Mouse (Mus musculus): ENCODE results near the gene Fgfrl1. TPM values are rescaled to one million over a fixed set of nuclear protein-coding genes. Genes with fewer than 3 reads are reported as not detected.

Gene Fgfrl1
- total RNA-seq, 2 experiments from 2014 or later = 14.4 to 20.7 TPM

DNA sequence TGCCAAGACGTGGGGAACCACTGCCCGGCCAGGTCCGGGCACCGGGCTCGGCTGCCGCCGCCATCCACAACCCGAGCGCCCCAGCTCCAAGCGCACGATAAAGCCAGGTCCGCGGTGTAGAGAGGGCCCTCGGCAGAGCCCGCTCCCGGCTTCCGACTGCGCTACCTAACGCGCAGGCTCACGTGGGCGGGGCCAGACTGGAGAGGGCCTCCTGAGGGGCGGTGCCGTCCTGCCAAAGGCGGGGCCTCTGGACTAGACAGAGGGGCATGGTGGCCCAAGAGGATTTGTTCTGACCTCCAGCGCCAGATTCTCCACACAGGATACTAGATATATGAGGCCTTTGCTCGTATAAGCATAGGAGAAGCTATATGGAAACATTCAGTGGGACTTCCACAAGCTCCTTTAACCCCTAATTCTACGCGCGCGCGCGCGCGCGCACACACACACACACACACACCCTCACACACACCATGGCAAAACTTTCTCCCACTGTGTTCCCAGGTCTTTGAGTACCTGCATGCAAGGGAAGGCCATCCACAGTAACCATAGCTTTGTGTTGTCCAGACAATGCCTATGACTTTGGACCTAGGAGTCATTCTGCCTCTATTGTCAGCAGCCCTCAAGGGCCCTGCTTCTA lies 31.4 kb upstream of the Fgfrl1 start:
- peak; percentile 87 to 91 for DNase-seq (ENCODE audit: low spot score in 2 of 2)
- intact Hi-C loops (cut with DNase I) = loop anchor here (10.0 kb wide), 1 partner anchor 1444 kb away; the partner anchor contains the start of gene Gtpbp6

DNA sequence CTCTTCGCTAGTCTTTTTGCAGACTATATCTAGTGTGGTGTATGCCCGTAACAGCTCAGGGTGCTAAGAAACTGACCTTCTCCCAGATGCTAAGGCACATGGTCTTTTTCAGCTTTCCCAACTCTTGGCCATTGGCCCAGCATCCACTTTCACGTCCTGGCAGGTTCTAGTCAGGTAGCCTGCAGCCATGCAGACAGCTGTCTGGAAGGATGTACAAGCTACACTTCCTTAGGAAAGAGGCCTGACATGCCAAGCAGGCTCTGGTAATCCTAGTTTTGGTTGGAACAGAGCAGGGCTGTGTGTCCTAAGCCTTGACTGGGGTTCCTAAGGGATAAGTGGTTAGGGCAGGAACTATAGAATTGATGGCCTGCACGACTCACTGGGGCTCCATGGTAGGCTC lies 29.4 kb upstream of the Fgfrl1 start:
- no peak for DNase-seq (ENCODE audit: low spot score in 2 of 2)
- intact Hi-C loops (cut with DNase I) = loop anchor here (10.0 kb wide), 1 partner anchor 1442 kb away; the partner anchor contains the start of gene Gtpbp6

DNA sequence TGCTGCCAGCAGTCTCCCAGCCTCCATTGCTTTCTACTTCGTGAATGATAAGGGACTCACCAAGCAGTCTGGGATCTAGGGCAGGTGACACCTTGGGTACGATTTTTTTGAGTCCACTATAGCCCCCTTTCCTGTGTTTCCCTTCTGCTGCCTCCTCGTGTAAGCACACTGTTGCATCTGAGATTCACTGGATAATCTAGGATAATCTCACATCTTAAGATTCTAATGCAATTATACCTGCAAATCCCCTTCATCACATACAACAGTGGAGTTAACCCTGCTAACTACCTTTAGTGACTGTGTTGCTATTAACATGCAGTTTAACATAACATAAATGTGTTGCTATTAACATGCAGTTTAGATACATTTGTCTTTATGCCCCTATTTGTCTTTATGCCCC lies 27.1 kb upstream of the Fgfrl1 start:
- intact Hi-C loops (cut with DNase I) = loop anchor here (10.0 kb wide), 1 partner anchor 1440 kb away; the partner anchor contains the start of gene Gtpbp6
- DNase-seq (ENCODE audit: low spot score in 2 of 2) = no peak

DNA sequence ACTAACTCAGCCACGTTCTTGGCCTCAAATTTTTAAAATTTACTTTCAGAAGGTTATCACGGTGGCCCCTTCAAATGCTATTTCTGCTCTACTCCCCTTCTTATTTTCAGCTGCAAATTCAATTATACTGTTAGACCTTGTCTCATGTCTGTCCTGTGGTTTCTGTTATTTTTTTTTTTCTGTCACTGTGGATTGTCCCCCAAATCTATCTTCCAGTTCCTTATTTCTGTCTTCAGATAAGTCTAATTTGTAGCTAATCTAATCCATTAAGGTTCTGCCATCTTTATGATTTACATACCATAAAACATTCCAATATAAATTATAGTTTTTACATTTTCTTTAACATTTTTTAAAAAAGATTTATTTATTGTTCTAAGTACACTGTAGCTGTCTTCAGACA lies 24.8 kb upstream of the Fgfrl1 start:
- no peak for DNase-seq (ENCODE audit: low spot score in 2 of 2)
- intact Hi-C loops (cut with DNase I) = loop anchor here (10.0 kb wide), 1 partner anchor 1437 kb away; the partner anchor contains the start of gene Gtpbp6

DNA sequence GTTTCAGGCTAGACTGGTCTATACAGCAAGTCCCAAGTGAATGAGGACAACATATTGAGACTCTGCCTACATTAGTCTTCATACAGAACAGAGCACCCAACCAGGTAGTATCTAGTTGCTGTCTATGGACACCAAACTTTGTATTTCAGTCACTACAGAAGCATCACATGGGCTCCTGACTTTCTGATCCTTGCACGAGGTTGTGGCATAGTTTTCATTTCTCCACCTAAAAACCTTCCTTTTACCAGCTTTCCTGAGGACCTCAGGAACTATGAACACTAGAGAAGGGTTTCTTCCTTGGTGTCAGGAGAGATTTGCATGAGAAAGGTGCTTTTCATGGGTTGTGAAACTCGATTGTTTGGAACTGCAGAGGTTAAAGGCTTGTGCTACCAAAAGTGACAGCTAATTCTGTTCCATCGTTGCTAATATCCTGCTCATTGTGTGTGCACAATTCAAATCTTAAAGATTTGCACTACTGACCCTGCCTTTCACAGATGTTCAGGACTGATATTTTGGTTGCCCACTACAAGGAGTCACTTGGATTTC lies 23.7 kb upstream of the Fgfrl1 start:
- intact Hi-C loops (cut with DNase I) = loop anchor here (10.0 kb wide), 1 partner anchor 1436 kb away; the partner anchor contains the start of gene Gtpbp6
- DNase-seq (ENCODE audit: low spot score in 2 of 2) = no peak

DNA sequence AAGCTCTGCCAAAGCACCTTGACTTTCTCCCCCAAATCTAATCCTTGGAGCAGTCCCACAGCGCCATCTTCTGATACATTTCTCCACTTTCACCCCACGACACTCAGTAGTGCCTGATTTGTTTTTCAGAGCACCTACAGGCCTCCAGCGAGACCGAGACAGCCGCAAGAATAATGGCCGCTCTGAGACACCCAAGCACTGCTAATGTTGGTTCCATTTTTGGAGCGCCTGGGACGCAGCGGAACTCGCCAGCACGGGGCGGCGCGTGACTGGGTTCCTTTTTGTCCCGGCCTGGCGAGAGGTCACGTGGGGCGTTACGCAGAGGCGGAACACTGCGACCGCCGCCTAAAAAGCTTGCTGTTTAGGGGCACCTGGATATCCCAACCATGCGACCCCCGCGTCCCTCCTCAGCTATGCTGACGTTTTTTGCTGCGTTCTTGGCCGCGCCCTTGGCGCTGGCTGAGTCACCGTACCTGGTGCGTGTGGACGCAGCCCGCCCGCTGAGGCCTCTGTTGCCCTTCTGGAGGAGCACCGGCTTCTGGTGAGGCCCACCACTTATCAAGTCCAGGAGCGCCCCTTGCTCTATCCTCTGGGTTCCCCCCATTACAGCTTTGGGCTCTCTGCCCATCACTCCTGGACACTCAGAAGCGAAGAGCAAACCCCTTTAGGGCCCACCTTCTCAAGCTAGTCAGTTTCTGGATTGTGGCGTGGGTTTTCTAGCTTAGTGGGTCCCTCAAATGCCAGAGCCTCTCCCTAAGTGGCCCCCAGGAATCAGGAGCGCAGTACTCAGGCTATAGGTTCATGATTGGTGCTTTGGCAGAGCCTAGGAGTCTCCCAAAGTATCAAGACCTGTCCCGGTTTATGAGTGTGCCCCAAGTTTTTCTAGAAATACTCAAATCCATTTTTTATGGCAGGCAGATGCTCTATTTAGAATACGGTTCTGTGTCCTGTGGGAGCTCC lies 22.9 kb upstream of the Fgfrl1 start, which contains the start of gene Dgkq:
Gene Dgkq, minus strand, starts transcription at position 696 of the 960 bp plus-strand sequence.
- peak; percentile 90 to 92 for DNase-seq (ENCODE audit: low spot score in 2 of 2)
- intact Hi-C loops (cut with DNase I) = loop anchor here (1.0 to 10.0 kb wide), 2 partner anchors 8 to 1436 kb away; partner anchors contain the start of gene Gtpbp6

DNA sequence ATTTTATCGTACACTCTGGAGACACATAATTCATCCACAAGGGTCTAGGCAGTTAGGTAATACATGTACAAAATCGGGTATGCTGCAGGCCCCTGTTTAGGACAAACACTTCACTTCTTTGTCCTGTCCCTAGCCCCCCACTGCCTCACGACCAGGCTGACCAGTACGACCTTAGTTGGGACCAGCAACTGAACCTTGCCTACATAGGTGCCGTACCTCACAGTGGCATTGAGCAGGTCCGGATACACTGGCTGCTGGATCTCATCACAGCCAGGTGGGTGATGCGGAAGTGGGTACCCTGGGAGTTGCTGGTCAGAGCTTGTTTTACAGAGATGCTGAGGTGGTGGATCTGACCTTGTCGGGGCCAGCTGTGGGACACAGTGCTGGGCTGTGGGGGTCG lies 22.2 kb upstream of the Fgfrl1 start:
- intact Hi-C loops (cut with DNase I) = loop anchor here (1.0 to 10.0 kb wide), 2 partner anchors 7 to 1435 kb away; partner anchors contain the start of gene Gtpbp6
- no peak for DNase-seq (ENCODE audit: low spot score in 2 of 2)

DNA sequence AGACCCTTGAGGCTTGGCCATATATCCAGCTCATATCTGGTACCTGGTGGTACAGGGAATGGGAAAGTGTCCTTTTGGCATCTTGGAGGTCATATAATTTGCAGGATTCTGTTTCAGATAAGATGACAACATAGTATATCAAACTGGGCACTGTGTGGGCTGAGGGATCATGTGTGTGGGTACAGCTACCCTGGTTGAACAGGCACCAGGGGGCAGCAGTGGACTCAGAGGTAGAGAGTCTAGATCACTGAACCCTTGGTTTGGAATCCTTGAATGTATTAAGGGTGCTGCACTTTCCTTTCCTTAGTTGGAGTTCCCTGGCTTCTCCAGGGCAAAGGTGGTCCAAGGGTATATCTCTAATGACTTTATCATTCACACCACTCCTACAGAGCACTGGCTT lies 21.4 kb upstream of the Fgfrl1 start:
- DNase-seq (ENCODE audit: low spot score in 2 of 2) = no peak
- intact Hi-C loops (cut with DNase I) = no loop called here

DNA sequence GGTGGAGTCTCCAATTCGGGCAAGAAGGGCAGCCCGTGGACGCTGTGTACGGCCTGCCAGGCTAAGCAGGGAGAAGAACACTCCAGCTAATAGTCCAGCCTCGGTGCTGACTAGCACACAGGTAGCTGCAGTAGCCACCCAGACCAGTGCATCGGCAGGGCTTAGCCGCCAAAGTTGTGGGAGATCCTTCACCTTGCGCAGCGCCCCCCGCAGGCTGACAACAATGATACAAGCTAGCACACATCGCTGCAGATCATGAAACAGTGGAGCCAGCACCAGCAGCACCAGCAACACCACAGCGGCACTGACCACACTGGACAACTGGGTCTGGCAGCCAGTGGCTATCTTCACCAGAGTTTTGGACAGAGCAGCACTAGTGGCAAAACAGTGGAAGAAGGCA lies 20.4 kb upstream of the Fgfrl1 start:
- no peak for DNase-seq (ENCODE audit: low spot score in 2 of 2)
- intact Hi-C loops (cut with DNase I) = no loop called here

DNA sequence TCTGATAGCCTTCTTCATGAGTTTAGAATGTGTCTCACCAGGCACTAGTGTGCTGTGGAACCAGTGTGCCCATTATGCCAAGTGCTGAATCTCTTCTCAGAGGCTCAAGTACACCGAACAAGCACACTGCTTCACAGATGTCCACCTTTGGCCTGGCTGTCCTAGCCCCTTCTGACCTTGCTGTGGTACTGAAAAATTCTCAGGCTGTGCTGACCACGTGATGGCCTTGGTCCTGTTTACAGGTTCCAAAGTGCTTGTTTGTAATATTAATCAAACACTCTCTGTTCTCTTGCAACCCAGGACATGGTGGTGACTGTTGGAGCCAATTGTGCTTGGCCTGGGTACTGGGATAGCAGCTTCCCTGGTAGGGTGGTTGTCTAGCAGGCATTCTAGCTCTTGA lies 17.6 kb upstream of the Fgfrl1 start:
- intact Hi-C loops (cut with DNase I) = loop anchor here (5.0 kb wide), 1 partner anchor 53 kb away; no protein-coding TSS in a partner anchor
- no peak for DNase-seq (ENCODE audit: low spot score in 2 of 2)

DNA sequence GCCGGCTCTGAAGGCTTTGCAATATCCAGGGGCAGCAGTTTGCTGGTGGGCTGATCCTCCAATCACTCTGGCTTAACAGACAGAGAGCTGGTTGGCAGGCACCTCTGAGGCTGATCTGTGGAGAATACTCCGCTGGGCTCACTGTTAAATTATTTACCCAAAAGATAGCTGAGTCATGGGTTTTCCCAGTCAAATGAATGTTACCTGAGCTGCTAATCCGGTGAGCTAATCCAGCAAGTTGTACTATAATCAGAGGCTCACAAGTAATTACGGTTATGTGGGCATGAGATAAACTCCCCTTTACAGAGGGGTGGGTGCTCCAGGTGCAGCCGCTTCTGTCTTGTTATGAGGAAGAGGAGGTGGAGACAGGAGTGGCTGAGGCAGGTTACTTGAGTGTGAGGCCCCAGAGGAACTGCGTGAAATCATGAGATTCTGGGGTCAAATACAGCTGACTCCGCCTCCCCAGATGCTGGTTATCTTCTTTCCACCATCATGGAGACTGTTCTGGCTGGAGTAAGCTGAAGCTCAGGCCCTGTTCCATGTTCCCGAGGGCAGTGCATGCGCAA lies 16.8 kb upstream of the Fgfrl1 start, which contains the start of gene Slc26a1:
Gene Slc26a1, minus strand, starts transcription at position 319 of the 566 bp plus-strand sequence.
- no peak for DNase-seq (ENCODE audit: low spot score in 2 of 2)
- intact Hi-C loops (cut with DNase I) = loop anchor here (5.0 kb wide), 1 partner anchor 52 kb away; no protein-coding TSS in a partner anchor

DNA sequence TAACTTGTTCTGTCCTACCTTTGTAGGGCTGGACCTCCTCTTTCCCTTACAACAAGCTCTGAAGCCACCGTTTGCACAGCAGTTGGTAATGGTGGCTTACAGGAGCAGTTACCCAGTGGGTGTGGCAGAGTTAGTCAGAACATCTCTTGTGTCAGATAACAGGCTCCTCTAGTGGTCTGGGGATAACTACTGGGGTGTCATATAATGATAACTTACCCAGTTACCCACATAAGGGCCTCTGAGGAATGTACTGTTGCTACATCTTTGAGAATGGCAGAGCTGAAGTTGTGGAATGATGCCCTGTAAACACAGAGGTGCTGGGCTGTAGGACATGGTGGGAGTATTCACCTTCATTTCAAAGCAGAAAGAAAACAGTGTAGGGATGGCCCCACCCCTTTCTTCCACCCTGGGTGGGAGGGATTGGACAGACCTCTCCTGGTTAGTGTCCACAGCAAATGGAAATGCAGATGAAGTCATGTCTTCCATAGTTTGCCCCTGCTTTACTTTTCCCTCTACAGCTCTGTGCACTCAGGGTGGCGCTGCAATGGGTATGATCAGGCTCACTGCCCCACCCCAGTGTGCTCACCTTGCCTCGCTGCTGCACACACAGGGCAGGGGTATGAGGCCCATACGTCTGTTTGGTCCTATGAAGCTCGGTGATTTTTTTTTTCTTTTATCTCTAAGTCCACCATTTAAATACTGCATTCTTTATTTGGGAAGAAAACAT lies 15.2 kb upstream of the Fgfrl1 start:
- intact Hi-C loops (cut with DNase I) = loop anchor here (1.0 to 5.0 kb wide), 2 partner anchors 8 to 50 kb away; partner anchors contain the start of gene Dgkq

DNA sequence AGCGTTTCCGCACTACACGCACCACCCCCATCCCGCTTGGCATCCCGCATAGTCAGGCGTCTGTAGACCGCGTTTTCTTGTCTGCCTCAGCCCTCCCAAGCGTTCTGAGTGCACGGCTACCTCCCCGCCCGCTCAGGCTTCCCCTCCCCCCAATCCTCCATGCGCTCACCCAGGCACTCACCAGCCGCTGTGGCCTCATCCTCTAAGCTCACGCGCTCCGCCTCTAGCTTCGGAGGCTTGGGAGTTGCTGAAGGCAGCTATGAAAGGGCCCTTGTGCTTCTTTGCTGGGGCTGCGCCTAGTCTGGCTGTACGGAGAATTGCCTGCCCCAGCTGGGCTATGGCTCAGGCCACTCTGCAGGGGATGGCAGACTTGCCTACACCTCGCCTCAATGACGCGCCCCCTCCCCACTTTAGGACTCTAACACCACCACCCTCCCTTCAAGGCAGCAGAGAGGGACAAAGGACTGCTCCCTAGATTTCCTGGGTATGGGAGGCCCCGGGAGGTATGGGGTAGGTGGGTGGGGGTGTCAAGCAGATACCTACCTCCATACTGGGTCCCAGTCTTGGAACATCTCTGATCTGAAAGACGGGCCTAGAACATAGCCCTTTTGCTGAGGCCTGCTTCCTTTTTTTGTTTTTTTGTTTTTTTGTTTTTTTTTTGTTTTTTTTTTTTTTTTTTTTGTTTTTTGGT lies 14.4 kb upstream of the Fgfrl1 start:
- peak; percentile 83 to 93 for DNase-seq (ENCODE audit: low spot score in 2 of 2)
- intact Hi-C loops (cut with DNase I) = loop anchor here (1.0 to 5.0 kb wide), 2 partner anchors 8 to 50 kb away; partner anchors contain the start of gene Dgkq

More for the DNA sequence above, 15.2 kb upstream of the Fgfrl1 start:
- DNase-seq (ENCODE audit: low spot score in 2 of 2) = peak in 1 of 2 experiments; percentile 35

DNA sequence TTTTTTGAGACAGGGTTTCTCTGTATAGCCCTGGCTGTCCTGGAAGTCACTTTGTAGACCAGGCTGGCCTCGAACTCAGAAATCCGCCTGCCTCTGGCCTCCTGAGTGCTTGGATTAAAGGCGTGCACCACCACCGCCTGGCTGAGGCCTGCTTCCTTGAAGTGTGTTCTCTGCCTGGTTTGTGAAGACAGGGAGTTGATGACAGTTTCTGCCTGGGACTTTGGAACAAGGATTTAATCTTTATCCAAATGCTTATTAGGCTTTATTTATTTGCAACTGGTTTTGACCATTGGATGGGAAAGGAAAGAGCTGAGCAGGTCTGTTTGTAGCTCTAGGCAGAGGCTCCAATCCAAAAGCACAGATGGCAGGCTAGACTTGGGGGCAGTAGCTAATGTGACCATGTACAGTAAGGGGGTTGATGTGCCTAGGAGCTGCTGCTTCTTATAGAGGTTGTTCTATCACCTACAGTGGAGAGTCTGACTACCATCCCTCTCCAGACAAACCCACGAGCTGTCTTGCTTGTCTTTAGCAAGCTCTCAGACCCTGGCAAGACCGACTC lies 13.8 kb upstream of the Fgfrl1 start:
- no peak for DNase-seq (ENCODE audit: low spot score in 2 of 2)
- intact Hi-C loops (cut with DNase I) = loop anchor here (5.0 kb wide), 1 partner anchor 49 kb away; no protein-coding TSS in a partner anchor

DNA sequence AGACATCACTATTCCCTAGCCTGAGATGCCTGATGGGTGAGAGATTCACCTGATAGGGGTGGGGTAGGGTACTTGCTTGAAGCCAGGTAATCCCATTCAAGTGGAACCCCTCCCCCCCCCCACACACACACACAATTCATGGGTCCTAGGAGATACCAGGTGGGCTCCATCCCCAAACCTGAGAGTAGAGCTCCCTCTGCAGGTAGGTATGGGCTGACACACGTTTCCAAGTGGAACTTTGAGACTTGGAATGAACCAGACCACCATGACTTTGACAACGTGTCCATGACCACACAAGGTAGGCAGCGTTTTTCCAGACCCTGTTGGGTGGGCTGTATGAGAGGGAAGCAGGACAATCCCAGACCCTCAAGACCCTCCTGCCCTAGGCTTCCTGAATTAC lies 12.3 kb upstream of the Fgfrl1 start:
- no peak for DNase-seq (ENCODE audit: low spot score in 2 of 2)
- intact Hi-C loops (cut with DNase I) = loop anchor here (5.0 kb wide), 1 partner anchor 47 kb away; no protein-coding TSS in a partner anchor

DNA sequence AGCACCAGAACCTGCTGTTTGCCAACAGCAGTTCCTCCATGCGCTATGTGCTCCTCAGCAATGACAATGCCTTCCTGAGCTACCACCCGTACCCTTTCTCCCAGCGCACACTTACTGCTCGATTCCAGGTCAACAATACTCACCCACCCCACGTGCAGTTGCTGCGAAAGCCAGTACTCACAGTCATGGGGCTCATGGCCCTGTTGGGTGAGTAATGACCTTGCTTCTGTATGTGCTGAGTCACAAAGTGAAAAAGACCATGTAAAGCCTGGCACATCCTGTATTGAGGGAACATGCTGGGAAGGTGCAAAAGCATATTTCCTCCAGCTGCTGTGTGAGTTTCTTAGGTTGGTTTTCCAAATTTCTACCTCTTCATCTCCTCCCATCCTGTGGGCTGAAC lies 11.3 kb upstream of the Fgfrl1 start:
- intact Hi-C loops (cut with DNase I) = no loop called here
- no peak for DNase-seq (ENCODE audit: low spot score in 2 of 2)

DNA sequence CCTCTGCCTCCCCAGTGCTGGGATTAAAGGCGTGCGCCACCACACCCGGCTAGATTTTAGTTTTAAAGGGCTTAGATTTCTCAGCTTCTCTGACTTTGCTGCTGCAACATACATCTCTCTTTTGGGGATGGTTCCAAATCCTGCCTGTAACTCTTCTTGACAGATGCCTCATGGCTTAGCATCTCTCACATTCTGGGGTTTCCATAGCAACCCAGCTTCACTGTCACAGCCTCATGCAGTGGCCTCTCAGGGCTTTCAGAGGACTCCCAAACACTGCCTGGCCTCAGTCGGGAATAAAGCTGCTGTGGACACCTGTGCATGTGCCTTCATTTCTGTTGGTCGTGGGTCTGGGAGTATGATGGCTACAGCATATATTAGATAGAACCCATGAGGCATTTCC lies 3.1 kb upstream of the Fgfrl1 start:
- intact Hi-C loops (cut with DNase I) = no loop called here
- DNase-seq (ENCODE audit: low spot score in 2 of 2) = peak in 1 of 2 experiments; percentile 62

Measured in left cerebral cortex, postnatal 14 days (tissue).